Mouse (Mus musculus): ENCODE measurements around the gene Styx. TPM values are rescaled to one million over a fixed set of nuclear protein-coding genes. Genes with fewer than 3 reads are reported as not detected.

The Styx gene
- 22.0 and 23.7 TPM in 2 replicates for total RNA-seq (2015)
- 13.1 and 14.1 TPM in 2 replicates for total RNA-seq (2017)

DNA sequence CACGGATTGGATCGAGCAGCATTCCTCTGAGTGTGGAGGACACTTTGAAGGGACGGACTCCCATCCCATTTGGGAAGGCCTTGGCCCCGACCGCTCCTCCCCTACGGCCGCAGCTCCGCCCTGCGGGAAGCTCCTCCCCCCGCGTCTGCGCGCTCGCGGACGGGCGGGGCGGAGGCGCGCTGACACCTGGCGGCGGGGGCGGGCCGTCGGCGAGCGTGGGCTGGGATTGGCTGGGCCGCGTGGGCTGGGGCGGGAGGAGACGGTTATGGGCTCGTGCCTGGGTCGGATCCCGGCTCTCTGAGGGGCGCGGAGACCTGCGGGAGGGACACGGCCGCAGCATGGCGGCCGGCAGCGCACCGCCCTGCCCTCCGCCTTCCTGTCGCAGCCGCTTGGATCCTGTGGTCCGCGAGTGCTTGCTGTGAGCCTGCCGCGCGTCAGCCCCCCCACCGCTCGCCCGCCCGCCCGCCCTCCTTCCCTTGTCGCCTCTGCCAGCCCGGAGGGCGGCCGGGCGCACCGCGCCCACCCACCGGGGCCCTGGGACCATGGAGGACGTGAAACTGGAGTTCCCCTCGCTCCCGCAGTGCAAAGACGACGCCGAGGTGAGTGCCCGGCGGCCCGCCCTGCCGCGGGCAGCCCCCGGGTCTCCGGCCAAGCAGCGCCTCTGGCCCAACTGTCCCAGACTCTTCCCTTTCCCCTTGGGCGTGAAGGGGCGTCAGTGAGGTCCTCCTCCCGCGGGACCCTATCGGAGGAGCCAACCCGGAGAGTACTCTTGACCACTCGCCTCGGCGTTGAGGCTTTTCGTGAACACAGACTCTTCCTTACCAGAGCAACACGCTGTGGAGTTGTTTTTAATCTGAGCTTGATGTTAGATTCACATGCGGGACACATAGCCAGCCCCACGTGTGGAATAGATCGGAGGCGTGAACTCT, at the start of gene Styx:
Gene Styx, plus strand, starts transcription at position 163 of the 929 bp plus-strand sequence.
- ATAC-seq (ENCODE audit: poor library complexity, severe bottlenecking): peak; percentile 100

DNA sequence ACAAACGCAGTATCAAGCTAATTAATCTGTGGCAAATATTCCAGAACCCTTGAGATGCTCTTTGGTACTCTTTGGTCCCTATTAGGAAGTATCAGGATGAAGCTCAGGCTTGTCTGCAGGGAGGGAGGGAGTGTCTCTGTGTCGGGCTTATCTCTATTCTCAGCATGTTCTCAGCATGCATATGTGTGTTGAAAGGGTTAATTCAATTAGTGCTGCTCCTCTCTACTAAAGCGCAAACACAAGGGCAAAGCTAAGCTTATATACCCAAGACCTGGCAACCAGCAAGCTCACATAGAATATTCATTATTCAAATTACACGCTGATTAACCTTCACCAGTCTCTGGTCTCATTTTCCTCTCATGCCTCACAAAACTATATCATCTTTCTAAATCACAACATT, 47.0 kb upstream of the Styx start:
- ATAC-seq (ENCODE audit: poor library complexity, severe bottlenecking): no peak

DNA sequence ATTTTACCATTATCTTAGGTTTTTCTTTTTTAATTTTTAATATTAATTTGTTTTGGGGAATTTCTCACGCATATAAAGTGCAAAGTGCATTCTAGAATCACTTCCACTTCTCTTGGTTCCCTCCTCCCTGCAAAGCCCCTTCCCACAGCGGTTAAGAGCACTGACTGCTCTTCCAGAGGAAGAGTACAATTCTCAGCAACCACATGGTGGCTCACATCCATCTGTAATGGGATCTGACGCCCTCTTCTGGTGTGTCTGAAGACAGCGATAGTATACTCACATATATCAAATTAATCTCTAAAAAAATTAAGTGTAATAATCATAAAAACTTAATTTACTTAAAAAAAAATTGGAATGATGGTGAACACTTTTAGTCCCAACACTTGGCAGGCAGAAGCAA, 46.5 kb upstream of the Styx start:
- ATAC-seq (ENCODE audit: poor library complexity, severe bottlenecking): no peak

DNA sequence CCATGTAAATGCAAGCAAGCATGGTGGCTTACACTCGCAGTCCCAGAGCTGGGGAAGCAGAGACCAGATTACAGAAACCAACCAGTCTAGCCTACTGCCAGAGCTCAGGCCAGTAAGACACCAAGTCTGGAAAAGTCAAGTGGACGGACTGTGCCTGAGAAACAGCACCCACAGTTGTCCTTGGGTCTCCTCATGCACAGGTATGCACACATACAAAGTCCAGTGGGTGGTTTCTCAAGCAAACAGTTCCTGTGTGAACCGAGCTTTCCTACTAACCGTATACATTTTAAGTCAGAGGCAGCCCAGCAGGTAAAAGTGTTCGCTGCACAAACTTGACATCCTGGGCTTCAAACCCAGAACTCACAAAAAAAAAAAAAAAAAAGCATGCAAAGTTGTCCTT, 45.0 kb upstream of the Styx start:
- no peak for ATAC-seq (ENCODE audit: poor library complexity, severe bottlenecking)

DNA sequence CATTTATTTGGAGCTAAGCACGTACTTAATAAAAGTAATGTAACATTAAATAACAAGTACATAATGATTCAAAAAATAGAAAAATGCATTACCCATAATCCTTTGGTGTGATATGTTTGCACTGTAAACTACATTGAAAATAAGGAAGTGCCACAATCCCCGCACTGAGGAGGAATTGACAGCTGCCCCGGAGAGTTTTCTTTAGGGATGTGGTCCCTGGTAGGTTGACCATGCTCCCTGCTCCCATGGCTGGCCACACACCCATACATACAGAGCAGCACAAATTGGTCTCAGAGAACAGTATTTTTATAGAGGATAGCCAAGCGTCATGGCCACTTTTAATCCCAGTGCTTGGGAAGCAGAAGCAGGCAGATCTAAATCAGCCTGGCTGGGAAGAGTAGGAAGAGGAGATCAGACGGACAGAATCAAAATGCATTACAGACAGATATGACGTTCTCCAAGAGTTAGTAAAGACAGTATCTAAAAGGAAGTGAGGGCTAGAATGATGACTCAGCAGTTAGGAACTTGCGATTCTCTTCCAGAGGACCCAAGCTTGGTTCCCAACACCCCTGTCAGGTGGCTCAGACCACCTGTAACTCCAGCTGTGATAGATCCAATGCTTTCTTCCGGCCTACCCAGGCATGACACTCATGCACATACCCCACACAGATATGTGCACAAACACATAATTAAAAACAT, 43.1 kb upstream of the Styx start:
- ATAC-seq (ENCODE audit: poor library complexity, severe bottlenecking): peak; percentile 82

DNA sequence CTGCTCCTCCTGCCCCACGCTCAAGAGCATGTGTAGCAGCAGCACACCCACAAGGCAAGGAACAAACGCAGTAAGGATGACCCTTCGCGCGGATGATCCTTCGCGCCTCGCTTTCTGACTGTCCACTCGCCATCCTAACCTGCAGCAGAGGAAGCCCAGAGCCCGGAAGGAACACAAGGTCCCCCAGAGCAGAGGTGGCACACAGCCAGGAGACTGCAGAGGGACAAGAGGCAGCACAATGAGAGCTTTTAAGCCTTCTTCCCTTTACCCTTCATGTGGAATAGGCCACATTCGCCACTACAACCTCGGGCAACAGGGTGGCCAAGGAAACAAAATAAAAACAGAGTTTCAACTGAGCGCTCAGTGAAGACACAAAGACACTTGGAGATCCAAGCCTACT, 41.2 kb upstream of the Styx start:
- ATAC-seq (ENCODE audit: poor library complexity, severe bottlenecking): no peak

DNA sequence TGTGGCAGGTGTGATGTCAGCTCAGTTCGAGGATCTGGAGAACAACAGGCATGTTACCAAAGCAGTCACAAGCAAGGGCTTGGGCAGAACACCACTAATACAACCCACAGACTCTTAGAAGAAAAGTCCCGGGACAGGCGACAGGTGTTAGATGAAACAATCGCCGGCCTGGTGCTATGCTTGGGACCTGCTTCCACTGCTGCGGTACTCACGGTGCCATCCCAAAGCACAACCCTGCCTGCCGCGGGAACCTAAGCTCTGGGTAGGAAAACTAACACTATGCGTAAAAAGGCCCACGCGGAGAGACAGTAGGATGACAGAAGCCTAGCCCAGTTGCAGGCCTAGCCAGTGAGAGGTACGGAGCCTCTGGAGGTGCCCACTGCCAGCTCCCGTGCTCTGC, 40.8 kb upstream of the Styx start:
- no peak for ATAC-seq (ENCODE audit: poor library complexity, severe bottlenecking)

DNA sequence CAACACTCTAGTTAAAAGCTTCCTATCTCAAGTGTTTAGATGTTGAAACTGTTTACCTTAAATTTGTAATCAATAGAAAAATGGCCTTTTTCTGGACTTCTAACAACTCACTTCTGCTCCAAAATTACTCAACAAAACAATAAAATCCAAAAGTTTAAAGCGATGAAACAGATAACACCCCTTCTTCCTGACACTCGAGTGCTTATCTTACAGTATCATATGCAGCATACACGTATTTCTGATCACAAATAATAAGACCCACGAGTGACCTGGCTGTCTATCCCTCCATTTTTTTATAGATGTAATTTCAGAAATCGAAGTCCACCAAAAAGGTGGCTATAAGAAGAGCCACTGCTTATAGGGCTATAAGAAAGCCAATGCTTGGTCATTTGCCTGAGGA, 34.0 kb upstream of the Styx start:
- no peak for ATAC-seq (ENCODE audit: poor library complexity, severe bottlenecking)

DNA sequence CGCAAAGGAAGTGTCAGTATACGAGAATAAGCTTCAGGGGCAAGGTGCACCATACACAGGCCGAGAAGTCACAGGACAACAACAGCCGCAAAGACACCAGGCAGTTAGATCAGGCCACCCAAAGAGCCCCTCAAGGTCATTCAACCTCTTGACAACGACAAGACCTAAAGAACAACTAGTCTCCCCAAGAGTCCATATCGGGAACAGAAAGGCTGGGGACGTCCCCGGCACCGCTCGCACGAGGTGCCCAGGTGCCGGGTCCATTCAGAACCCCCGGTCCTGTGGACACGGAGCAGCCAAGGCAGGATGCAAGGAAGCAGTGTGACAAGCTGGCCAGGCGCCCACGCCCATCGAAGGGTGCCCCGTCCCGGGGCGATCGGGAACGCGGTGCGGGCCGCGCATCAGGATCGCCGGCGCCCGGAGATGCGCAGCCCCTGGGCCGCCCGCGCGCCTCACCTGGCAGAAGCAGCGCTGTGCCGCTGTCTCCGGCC, 32.9 kb upstream of the Styx start:
- 0 out of 2 replicates have a peak, but pooled peaks have one; percentile 0 for ATAC-seq (ENCODE audit: poor library complexity, severe bottlenecking)

DNA sequence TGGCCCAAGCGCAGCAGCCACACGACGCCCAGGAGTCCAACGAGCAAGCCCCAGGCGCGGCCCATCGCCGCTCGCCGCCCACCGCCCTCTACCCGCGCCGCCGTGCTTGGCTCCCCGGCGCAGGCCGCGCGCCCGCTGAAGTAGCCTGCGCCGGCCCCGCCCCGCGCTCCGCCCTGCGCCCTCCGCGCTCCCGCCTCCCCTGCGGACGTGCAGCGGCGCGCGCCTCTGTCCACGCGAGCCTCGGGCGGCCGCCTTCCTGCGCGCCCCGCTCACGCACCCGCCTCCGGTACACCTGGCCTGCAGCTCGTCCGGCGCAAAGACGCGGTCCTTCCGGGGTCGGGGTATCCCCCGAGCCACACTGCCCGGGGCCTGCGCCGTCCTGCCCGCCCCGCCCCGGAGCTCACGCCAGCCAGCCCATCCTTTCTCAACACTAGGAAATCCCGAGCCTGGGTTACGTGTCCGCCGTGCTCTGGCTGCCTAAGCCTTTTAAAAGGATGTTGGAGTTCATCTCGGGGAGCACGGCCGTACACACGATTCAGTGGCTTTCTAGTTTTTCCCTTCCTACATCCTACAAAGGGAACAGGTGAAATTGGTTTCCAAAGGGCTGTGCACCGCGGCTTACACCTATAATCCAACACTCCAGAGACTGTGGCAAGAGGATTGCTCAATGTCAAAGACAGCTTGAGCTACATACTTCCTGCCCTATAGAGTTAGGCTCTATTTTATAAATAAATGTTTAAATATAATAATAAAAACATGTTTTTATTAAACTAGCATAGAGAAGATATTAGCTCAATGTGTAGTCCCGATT, 32.3 kb upstream of the Styx start, which contains the start of gene Ero1l:
Gene Ero1l, minus strand, starts transcription at position 346 of the 811 bp plus-strand sequence.
- peak; percentile 77 for ATAC-seq (ENCODE audit: poor library complexity, severe bottlenecking)

DNA sequence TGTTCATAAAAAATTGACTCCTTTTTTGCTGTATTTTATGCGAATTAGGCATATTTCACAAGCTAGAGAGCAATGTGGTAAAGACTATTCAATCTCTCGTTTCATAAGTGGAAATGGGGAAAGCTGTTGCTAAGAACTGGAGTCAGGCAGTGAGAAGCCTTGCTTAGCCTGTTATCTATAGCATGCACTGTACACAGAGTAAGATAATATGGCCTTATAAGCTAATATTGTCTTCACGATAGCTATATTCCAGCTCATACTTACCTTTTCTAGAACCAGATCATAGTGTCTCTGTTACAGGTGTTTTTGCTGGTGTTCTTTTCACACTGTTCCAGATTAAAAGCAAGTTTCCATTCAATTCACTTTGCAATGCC, 31.7 kb upstream of the Styx start:
- no peak for ATAC-seq (ENCODE audit: poor library complexity, severe bottlenecking)

DNA sequence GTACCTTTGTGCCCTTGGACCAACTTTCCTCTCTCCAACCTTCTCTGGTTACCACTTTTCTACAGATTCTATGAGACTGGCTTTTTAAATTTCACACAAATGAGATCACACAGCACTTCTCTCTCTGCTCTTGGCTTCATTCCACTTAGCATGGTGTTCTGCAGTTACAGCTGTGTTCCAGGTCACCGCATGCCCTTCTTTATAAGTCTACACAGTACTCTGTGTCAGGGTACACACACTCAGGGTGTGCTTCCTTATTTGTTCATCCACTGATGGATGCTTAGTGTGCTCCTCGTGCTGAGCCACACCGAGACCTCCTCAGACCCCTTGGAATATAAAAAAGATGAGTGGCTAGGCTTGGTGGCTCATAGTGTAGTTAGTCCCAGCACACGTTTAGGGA, 30.8 kb upstream of the Styx start:
- ATAC-seq (ENCODE audit: poor library complexity, severe bottlenecking): no peak

DNA sequence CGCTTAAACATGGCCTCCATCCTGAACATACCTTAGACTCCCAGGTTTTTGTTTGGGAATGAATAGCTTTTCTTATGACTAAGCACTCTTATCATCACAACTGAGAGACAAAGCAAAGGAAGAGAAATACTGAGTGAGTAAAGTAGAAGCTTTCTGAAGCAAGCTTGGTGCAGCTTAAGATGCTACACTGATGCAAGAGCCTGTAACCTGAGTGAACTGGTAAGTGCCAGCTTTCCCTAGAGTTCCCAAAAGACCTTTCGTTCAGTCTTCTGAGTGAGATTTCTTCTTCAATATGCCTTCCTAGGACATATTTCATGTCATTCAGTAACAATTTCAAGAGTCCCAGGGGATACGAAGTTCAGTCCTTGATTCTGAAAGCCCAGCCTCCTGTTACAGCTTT, 29.8 kb upstream of the Styx start:
- ATAC-seq (ENCODE audit: poor library complexity, severe bottlenecking): no peak

DNA sequence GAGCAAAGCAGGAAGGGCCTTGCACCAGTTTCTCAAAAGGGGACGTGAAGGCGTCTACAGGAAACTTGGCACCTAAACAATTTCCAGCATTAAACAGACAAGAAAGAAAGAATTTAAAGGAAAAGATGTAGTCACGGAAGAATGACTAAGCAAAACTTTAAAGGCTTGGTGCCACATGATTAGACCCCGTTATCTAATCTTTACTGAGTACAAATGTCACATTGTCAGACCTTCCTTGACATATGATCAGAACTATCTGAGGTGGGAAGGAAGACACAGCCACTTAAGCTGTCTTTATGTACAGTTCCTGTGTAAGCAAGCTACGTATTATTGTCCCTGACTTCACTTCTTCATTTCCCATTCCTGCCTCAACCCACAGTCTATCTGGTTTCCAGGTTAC, 29.3 kb upstream of the Styx start:
- no peak for ATAC-seq (ENCODE audit: poor library complexity, severe bottlenecking)

DNA sequence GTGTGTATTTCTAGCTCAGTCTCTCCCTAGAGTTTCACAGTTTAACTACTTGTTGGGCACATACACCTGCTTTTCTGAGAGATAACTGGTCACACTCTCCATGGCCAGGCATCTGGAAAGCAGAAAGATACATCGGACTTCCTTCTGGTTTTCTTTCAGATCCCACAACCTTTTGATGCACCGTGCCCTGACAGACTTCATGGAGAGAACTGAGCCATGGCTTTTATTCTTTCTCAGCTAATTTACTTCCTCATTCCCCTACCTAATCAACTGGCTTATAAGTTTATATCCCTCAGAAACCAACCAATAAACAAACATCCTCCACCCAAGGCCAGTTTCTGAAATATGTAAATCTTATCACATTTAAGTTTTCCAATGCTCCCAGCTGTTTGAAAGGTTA, 28.4 kb upstream of the Styx start:
- no peak for ATAC-seq (ENCODE audit: poor library complexity, severe bottlenecking)

DNA sequence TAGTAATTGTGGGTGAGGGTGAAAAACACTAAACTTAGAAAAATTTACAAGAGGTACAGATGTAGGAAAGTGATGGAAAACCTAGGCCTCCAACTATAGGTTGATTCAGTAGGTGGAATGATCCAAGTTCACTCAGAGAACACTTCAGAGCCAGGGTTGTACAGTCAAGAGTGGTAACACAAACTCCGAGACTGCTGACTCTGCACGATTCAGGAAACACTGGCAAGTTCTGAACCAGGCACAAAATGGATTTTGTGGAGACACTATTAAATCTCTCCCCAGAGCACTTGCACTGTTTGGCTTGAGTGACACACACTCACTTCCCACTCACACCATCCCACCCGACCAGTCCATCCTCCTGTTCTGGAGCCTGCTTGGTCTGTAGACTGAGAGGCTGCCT, 27.6 kb upstream of the Styx start:
- ATAC-seq (ENCODE audit: poor library complexity, severe bottlenecking): no peak

DNA sequence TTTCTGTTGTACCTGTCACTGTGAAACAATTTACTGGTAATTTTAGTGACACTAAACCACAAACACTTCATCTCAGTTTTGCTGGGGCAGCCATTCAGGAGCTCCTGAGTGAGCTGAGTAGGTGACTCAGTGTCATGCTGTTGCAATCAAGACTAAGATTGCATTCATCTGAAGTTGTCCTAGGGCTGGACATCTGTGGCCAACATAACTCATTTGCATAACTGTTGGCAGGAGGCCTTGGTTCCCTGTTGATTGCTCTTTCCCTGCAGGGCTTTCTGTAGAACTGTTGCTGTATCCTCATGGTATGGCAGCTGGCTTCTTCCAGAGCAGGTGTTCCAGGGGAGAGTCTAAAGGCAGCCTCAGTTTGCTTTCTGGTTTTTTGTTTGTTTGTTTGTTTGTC, 25.4 kb upstream of the Styx start:
- ATAC-seq (ENCODE audit: poor library complexity, severe bottlenecking): peak; percentile 61

DNA sequence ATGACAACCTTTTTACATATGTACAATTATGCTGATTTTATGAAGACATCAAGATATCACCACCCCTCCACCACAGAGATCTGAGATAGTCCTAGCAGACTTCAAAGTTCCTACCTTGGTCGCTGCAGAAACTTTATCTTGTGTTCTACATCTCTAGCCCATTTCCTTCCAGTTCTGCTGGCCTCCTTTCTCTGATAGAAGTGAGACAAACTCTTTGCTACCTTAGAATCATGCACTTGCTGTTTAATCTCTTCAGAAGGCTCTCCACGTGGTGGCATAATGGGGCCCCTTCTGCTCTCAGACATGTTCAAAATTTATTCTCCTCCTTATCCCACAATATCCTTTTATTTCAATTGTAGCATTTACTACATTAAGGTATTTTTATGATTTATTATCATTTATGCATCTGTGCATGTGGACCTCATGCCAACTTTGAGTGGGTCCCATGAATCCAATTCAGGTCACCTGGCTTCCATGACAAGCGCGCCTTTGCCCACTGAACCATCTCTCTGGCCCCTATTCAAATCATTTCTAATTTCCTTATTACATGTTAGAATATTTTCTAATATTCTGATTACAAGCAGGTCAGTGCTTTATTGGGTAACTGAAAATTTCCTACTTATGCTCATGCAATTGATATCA, 22.7 kb upstream of the Styx start:
- no peak for ATAC-seq (ENCODE audit: poor library complexity, severe bottlenecking)

DNA sequence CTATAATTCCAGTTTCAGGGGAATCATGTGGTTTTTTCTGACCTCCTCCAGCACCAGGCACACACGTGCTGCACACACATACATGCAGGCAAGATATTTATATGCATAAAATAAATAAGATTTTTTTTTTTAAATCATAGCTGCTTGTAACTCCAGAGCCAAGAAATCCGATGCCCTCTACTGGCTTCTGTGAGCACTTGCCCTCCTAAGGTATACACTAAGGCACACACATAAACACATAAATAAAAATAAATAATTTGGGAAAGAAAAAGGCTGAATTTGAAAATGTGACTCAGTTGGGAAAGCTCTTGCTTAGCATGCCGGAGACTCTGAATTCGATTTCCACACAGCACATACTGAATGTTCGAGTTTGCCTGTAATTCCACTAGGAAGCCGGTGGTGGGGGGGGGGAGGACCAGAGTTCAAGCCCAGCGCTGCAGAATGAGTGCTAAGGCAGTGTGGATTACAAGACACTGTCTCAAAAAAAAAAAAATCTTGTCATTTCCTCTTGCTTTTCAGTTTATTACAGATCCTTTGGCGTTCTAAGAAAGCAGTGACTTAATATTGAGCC, 21.8 kb upstream of the Styx start:
- no peak for ATAC-seq (ENCODE audit: poor library complexity, severe bottlenecking)

DNA sequence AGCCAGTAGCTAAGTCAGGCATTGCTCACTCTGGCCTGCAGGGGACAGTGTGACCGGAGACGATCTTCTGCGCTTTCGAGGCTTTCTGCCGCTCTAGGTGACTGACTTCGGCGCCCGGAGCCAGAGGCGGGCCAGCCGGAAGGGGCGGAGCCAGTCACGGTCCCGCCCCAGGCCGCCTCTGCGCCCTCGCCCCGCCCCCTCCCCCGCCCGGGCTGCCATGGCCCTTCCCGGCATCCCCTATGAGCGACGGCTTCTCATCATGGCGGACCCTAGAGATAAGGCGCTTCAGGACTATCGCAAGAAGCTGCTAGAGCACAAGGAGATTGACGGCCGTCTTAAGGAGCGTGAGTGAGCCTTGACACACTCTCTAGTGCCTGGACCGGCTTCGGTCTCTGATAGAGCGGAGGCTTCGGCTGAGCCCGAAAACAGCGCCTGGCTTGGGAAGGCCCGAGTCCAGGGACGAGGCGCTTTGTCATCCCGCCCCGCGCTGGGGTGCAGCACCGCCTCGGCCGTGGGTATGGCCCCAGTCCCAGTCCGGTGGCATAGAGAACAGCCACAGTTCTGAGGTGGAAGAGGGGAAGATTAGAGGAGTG, 21.2 kb upstream of the Styx start, which contains the start of gene Psmc6:
Gene Psmc6, plus strand, starts transcription at position 200 of the 593 bp plus-strand sequence.
- peak; percentile 88 for ATAC-seq (ENCODE audit: poor library complexity, severe bottlenecking)

Measured in megakaryocyte, adult 5-6 weeks (primary cell).